Mouse (Mus musculus): ENCODE results near the gene Hdac7.

Gene Hdac7

DNA sequence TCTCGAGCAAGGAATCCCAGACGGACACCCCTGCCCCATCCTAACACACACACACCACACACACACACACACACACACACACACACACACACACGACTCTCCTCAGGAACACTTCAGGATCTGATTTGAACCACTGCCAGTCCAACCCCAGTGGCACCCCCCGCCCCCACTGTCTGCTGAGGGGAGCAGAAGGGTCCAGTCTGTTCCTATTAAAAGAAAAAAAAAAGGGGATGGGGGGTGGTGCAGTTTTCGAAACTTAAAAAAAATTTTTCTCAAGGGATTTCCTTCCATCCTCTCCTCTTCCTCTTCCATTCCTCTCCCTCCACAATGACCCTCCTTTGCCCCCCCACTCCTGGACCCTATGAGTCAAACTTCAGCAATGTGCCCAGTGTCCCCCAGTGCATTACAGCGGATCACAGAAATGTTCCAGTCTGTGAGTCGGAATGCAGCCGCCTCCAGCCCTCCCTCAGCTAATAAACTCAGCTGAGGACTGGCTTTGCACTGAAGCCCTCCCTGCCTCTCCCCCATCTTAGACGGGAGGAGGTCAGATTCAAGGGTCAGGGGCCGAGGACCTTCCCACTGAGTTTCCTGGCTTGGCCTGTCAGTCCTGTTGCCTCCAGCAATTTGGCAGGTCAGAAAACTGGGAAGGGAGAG, 12.2 kb downstream of the Hdac7 start:
- no peak for DNase-seq (ENCODE audit: low read depth, low spot score)

DNA sequence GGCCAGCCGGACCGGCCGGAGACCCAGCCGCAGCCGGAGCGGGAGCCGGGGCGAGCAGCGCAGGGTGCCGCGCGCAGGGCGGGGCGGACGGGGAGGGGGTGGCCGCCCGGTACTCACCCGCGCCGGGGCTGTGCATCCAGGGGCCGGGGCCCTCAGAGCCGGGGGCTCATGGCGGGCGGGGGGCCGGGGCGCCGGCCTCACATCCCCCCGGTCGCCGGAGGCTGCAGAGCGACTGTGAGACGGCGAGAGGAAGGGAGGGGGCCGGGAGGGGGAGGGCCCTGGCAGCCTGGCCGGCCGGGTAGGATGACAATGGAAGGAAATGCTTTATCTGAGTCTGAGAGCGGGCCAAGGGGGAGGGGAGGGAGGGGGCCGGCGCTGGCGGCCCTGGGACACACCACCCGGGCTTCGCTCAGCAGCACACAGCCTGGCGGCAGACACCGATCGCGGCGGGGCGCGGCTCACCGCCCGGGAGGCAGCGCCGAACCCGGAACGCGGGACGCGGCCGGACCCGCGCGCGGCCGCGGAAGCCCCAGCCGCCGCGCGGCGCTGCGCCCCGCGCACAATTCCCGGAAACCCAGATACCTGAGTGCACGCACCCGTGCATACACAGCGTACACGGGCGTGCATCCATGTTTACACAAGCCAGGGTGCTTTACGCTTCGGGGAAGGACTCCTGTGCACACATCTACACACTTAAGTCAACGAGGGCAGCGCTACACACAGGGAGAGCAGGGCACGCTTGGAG, 12.9 kb downstream of the Hdac7 start:
- peak; percentile 60 for DNase-seq (ENCODE audit: low read depth, low spot score)

- no peak for DNase-seq (ENCODE audit: low read depth, low spot score)
Observed at GRCm38 (mm10) chr15:97830788-97831241, 13.5 kb downstream of the Hdac7 start.

DNA sequence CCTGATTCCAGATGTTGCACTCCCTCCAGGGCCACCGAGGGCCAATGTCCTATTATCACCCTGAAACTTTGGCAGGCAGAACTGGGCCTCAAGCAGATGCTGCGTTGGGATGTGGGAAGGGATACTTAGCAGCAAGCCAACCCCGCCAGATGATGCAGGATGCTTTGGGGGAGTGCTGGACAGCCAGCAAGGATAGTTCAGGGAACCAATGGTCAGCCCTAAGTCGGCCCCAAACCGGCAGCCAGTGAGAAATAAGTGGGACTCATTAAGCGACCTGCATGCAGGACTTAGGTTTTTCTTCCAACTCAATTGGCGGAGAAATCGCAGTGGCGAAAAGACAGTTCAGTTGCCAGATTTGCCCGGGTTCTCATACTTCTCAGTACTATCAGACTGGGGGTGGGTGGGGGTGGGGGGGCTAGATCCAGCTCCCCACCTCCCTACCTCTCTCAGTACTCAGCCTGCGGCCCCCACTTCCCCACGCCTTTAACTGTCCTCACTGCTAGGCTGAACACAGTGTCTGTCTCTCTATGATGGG, 14.0 kb downstream of the Hdac7 start:
- no peak for DNase-seq (ENCODE audit: low read depth, low spot score)

DNA sequence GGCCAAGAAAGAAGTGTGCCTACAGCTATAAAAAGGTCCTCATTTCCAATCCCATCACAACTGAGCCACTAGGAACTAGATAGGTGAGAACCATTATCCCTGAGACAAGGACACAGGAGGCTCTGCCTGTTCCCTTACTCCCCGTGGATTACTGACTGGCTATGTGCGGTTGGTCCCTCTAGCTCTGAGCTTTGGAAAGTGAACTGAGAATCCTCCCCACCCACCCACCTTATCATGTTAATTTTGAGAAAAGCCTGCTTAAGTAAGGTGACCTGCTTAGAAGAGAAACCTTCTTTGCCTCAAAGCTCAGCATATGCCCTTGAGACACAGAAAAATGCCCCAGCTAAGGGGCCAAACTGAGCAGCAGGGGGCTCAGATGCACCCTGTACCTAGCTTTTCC, 14.9 kb downstream of the Hdac7 start:
- DNase-seq (ENCODE audit: low read depth, low spot score): peak; percentile 84

DNA sequence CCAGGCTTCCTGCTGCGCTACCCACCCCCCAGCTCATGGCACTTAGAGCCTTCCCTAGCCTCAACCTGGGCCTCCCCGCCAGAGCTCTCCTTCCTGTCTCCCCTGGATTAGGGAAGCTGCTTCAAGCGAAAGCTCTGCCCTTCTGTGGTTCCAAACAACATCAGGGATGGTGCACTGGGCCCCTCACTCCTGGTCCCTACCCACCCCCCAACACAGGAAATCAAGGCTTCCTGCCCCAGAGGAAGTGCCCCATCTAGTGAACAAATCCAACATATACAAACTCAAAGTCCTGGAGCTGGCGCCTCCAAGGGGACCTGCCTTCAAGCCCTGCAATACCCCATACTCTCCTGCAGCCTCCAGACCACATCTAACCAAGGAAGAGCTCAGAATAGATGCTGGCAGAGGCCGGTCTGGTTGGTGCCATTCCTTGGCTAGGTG, 15.4 kb downstream of the Hdac7 start:
- peak; percentile 45 for DNase-seq (ENCODE audit: low read depth, low spot score)

DNA sequence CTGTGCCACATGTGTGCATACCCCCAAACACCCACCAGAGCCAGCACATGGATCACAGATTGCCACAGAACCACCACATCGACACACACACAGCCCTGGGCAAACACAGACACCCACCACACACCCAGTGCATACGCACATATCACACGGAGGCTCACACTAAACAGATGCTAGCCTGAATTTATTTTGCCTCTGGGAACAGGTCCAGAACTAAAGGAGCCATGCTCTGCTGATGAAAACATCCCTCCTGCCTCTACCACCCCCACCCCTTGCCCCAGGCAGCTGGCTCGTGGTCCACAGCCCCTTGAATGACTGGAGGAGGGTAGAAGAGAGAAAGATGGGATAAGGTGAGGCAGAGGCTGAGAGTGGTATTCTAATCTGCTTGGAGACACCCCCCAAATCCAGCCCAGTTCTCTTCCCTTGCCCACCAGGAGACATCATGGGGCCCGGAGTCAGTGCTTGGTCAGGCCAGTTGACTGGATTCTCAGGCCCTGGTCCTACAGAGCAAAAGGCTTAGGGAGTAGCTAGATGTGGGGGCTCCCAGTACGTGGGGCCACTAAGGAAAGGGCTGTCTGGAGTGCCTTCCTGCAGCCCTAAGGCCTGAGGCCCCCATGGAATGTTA, 16.0 kb downstream of the Hdac7 start:
- no peak for DNase-seq (ENCODE audit: low read depth, low spot score)

- DNase-seq (ENCODE audit: low read depth, low spot score): no peak
Observed at GRCm38 (mm10) chr15:97827401-97827800, 16.9 kb downstream of the Hdac7 start.

DNA sequence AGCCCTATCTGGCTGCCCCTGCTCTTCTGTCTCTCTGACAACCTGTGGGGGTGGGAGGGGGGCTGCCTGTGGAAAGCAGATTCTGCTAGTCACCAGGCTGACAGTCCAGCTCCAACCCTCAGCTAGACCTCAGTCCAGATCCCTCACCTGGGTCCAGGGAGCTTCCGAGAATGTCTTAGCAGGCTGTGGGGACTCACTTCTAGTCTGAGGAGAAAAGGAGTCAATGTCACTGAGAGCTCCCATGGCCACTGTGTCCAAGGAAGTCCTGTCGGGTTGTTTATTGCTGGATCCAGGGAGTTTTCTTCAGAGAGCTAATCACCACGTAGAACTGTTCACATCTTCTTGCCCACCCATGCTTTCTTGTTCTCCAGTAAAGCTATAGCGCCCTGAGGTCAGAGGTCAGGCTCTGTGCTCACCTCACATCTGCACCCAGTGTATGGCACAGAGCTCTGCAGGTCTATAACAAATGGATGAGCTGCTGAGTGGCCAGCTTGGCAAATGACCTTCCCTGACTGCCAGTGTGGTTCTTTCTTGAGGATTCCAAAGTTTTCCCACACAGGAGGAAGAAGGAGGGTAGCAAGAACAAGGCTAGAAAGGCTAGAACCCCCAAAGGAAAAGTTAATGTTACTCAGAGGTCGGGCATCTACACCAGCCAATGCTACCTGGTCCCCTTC, 17.6 kb downstream of the Hdac7 start:
- DNase-seq (ENCODE audit: low read depth, low spot score): no peak

- no peak for DNase-seq (ENCODE audit: low read depth, low spot score)
Observed at GRCm38 (mm10) chr15:97825941-97826587, 18.2 kb downstream of the Hdac7 start.

- peak; percentile 47 for DNase-seq (ENCODE audit: low read depth, low spot score)
Observed at GRCm38 (mm10) chr15:97825071-97825940, 19.0 kb downstream of the Hdac7 start.

GRCm38 (mm10) chr15:97824042-97824441, 20.3 kb downstream of the Hdac7 start:
- no peak for DNase-seq (ENCODE audit: low read depth, low spot score)

GRCm38 (mm10) chr15:97823479-97823878, 20.8 kb downstream of the Hdac7 start:
- DNase-seq (ENCODE audit: low read depth, low spot score): no peak

DNA sequence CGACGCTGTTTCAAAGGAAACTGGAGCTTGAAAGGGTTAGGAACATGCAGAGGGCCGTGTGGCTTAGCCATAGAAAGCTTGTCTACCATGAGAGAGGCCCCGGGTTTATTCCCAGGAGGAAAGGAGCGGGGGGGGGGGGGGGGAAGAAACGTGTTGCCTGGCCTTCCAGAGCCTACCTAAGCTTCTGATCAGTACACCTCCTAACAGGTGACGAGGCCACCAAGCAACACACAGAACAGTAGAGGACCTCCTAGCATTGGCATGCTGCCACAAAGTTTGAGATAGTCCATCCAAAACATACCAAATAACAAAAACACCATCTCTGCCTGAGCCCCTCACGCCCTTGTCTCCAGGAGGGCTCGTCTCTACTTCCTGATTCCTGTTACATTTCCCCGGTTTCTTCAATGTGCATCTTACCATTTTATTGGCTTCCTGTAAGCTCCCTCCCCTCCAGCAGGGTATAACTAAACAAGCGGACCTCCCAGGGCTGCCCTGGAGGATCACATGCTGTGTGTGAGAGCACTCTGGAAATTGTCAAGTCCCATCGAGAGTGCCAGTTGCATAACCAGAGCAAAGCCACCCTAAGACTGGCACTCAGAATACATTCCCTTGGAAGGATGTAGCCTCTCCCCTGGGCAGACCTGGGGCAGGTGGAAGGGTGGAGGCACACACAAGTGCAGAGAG, 21.6 kb downstream of the Hdac7 start:
- no peak for DNase-seq (ENCODE audit: low read depth, low spot score)

DNA sequence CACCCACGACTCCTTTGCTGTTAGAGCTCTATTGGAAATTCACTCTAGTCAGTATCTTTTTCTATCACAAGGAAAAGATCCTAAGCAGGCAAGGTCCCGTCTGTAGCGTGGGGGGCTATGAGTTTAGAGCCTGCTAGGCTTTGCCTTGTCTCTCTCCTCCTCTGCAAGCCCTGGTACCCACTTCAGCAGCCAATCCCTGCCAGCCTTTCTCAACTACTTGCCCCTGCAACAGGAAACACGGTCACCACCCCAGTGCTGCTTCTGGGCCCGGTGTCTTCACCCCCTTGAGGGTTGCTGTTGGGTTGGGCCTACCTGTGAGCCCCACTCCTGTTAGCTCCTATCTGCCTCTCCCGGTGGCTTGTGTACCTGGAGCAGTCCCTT, 22.3 kb downstream of the Hdac7 start:
- no peak for DNase-seq (ENCODE audit: low read depth, low spot score)

GRCm38 (mm10) chr15:97821321-97821982, 22.9 kb downstream of the Hdac7 start:
- no peak for DNase-seq (ENCODE audit: low read depth, low spot score)

DNA sequence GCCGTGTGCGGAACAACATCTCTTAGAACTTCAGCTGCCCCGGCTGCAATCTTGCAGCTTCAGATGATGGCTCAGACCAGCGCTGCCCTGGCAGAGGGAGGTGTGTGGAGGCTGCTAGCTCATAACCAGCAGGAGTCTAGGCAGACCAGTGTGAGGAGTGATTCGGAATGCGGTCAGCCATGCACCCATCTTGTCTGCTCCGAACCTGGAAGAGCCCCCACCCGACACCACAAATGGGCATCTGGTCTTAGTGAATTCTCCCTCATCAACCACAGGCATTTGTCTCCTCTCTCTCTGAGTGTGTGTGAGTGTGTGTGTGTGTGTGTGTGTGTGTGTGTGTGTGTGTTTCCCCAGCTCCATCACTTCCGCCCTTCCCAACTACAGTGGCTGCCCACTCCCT, 24.4 kb downstream of the Hdac7 start:
- no peak for DNase-seq (ENCODE audit: low read depth, low spot score)

GRCm38 (mm10) chr15:97816199-97816994, 27.9 kb downstream of the Hdac7 start:
- DNase-seq (ENCODE audit: low read depth, low spot score): no peak
